Mouse (Mus musculus): ENCODE measurements around the gene Mpnd. TPM values are rescaled to one million over a fixed set of nuclear protein-coding genes. Genes with fewer than 3 reads are reported as not detected.
A peak's percentile ranks its signal among the peaks of the same experiment; 100 is the strongest.

Gene Mpnd
- total and polyA plus RNA-seq, 3 experiments: 24.5 to 55.1 (median 26.8) TPM

GRCm38 (mm10) chr17:55958918-55959728 is 46.4 kb upstream of the Mpnd start, which contains the start of gene Yju2:
Yju2 (plus strand) TSS chr17:55959099.
- DNase-seq (ENCODE audit: extremely low read depth): peak; percentile 95
- in situ Hi-C loops (cut with MboI; ENCODE audit: low pct_ligation_motif_present, low pct_unique_long_range_greater_than_20kb, low sequenced_read_pairs): loop anchor here (10.0 kb wide), 1 partner anchor 64 kb away; the partner anchor contains the start of gene Zfp959
- Histone ChIP-seq H3K4me2 (ENCODE audit: insufficient read depth, low read depth, poor library complexity, severe bottlenecking) (peak within 1 kb of the TSS; percentile 91), H3K27me3 (replicated peaks) (no peaks in the 10 kb centered on the region), H3K9ac (ENCODE audit: insufficient read depth, low read depth) (peak within 1 kb of the TSS; percentile 69), H3K27ac (ENCODE audit: insufficient read depth, low read depth) (peak within 1 kb of the TSS; percentile 89), H3K36me3 (replicated peaks in 1 of 2; ENCODE audit: control insufficient read depth in 1 of 2, insufficient read depth in 1 of 2, low read length in 1 of 2) (peaks cover 52 to 73% of the 10 kb centered on the region in 2 experiments), H3K79me2 (replicated peaks; ENCODE audit: control insufficient read depth, extremely low read depth, insufficient read depth, poor library complexity, severe bottlenecking) (peaks cover 26% of the 10 kb centered on the region), H3K4me1 (ENCODE audit: control insufficient read depth in 1 of 2, insufficient read depth in 2 of 2) (peaks cover 31 to 60% of the 10 kb centered on the region in 2 experiments), H3K9me3 (replicated peaks; ENCODE audit: low read length) (no peaks in the 10 kb centered on the region), H3K4me3 (replicated peaks in 1 of 3; ENCODE audit: low read depth in 2 of 3, low read length in 2 of 3, poor library complexity in 1 of 3) (peak within 1 kb of the TSS; percentile 57 to 59 (median 59))
- TF ChIP-seq USF2 (conservative IDR thresholded peaks at IDR 0.05; ENCODE audit: low read depth, low read length): no peak
- no peak for TF ChIP-seq EP300 (IDR thresholded peaks at IDR 0.05; ENCODE audit: low read length)
- TF ChIP-seq RCOR1 (conservative IDR thresholded peaks at IDR 0.05; ENCODE audit: low read depth, low read length): no peak; the same call in 1 of the 2 replicates
- peak; percentile 94 for TF ChIP-seq HCFC1 (IDR thresholded peaks at IDR 0.05; ENCODE audit: low read depth, low read length)
- TF ChIP-seq ZC3H11A (IDR thresholded peaks at IDR 0.05; ENCODE audit: low read depth, low read length): no peak
- TF ChIP-seq IRF4 (IDR thresholded peaks at IDR 0.05; ENCODE audit: low read depth, low read length): peak; percentile 82
- TF ChIP-seq NRF1 (IDR thresholded peaks at IDR 0.05; ENCODE audit: low read depth, low read length): peak; percentile 81
- peak; percentile 87 for TF ChIP-seq SIN3A (IDR thresholded peaks at IDR 0.05; ENCODE audit: low read length)
- no peak for TF ChIP-seq MAZ (IDR thresholded peaks at IDR 0.05; ENCODE audit: low read depth, low read length)
- 0 out of 2 replicates have a peak, but pooled peaks have one; percentile 70 for TF ChIP-seq E2F4 (IDR thresholded peaks at IDR 0.05; ENCODE audit: insufficient replicate concordance, low read depth, low read length)
- TF ChIP-seq POLR2A (IDR thresholded peaks at IDR 0.05; ENCODE audit: low read depth, low read length): peak; percentile 70
- peak; percentile 85 for TF ChIP-seq MXI1 (IDR thresholded peaks at IDR 0.05; ENCODE audit: low read depth, low read length)
- TF ChIP-seq POLR2AphosphoS2 (IDR thresholded peaks at IDR 0.05; ENCODE audit: low read depth, low read length): no peak; the same call in 1 of the 2 replicates
- TF ChIP-seq ETS1 (conservative IDR thresholded peaks at IDR 0.05; ENCODE audit: low read depth, low read length): no peak; the same call in 1 of the 2 replicates
- TF ChIP-seq MEF2A (IDR thresholded peaks at IDR 0.05; ENCODE audit: borderline replicate concordance, low read depth, low read length): peak; percentile 54; the same call in 1 of the 2 replicates
- TF ChIP-seq NELFE (IDR thresholded peaks at IDR 0.05; ENCODE audit: low read depth, low read length): peak; percentile 55
- no peak for TF ChIP-seq JUN (IDR thresholded peaks at IDR 0.05; ENCODE audit: insufficient read depth, low read depth, low read length)
- peak; percentile 50 for TF ChIP-seq JUND (conservative IDR thresholded peaks at IDR 0.05; ENCODE audit: low read depth, low read length)
- no peak; the same call in 1 of the 2 replicates for TF ChIP-seq CHD1 (IDR thresholded peaks at IDR 0.05; ENCODE audit: low read depth, low read length)
- TF ChIP-seq BHLHE40 (IDR thresholded peaks at IDR 0.05; ENCODE audit: low read depth, low read length): peak; percentile 69
- TF ChIP-seq MAX (IDR thresholded peaks at IDR 0.05; ENCODE audit: low read length): peak; percentile 93
- TF ChIP-seq UBTF (IDR thresholded peaks at IDR 0.05; ENCODE audit: low read depth, low read length): no peak
- TF ChIP-seq RAD21 (IDR thresholded peaks at IDR 0.05; ENCODE audit: low read depth, low read length): no peak
- peak; percentile 89 for TF ChIP-seq TCF12 (IDR thresholded peaks at IDR 0.05; ENCODE audit: low read depth, low read length)
- no peak for TF ChIP-seq PAX5 (IDR thresholded peaks at IDR 0.05; ENCODE audit: low read length)
- peak; percentile 84 for TF ChIP-seq TBP (conservative IDR thresholded peaks at IDR 0.05; ENCODE audit: low read depth, low read length)
- TF ChIP-seq ZNF384 (IDR thresholded peaks at IDR 0.05; ENCODE audit: low read depth, low read length): 0 out of 2 replicates have a peak, but pooled peaks have one; percentile 34
- peak; percentile 31; the same call in 1 of the 2 replicates for TF ChIP-seq GABPA (IDR thresholded peaks at IDR 0.05; ENCODE audit: insufficient replicate concordance, low read depth, low read length)
- TF ChIP-seq ZMIZ1 (IDR thresholded peaks at IDR 0.05; ENCODE audit: low read depth, low read length): peak; percentile 79
- TF ChIP-seq KAT2A (IDR thresholded peaks at IDR 0.05; ENCODE audit: insufficient replicate concordance, low read length): peak; percentile 92
- TF ChIP-seq USF1 (IDR thresholded peaks at IDR 0.05; ENCODE audit: low read depth, low read length): peak; percentile 8
- peak; percentile 83; the same call in 1 of the 2 replicates for TF ChIP-seq MYC (IDR thresholded peaks at IDR 0.05; ENCODE audit: low read depth, low read length)
- TF ChIP-seq SMC3 (IDR thresholded peaks at IDR 0.05; ENCODE audit: low read depth, low read length): no peak
- TF ChIP-seq CHD2 (IDR thresholded peaks at IDR 0.05; ENCODE audit: low read length): peak; percentile 94
- no peak for TF ChIP-seq CTCF (conservative IDR thresholded peaks at IDR 0.05 in 1 of 2, IDR thresholded peaks at IDR 0.05 in 1 of 2; ENCODE audit: low read depth in 2 of 2, low read length in 2 of 2)
- no peak for TF ChIP-seq ZKSCAN1 (IDR thresholded peaks at IDR 0.05; ENCODE audit: borderline replicate concordance, low read depth, low read length)
- TF ChIP-seq MAFK (IDR thresholded peaks at IDR 0.05; ENCODE audit: insufficient replicate concordance, low read length): peak; percentile 56; the same call in 1 of the 2 replicates
- peak; percentile 86 for TF ChIP-seq ELF1 (IDR thresholded peaks at IDR 0.05; ENCODE audit: low read depth, low read length)
- dilution Hi-C loops (cut with MboI; ENCODE audit: extremely low pct_ligation_motif_present, extremely low pct_unique_long_range_greater_than_20kb, low sequenced_read_pairs): no loop called here
